Mouse (Mus musculus) megakaryocyte, embryonic 14.5 days (primary cell): ENCODE results near the gene Olfr987. TPM values are rescaled to one million over a fixed set of nuclear protein-coding genes. Genes with fewer than 3 reads are reported as not detected.
"Not testable (repeated sequence)": the region's sequence is repeated elsewhere in the genome, so short reads cannot be mapped to it uniquely, and the experiment has no call there.

Source experiments
- H3K27me3 ChIP-seq: replicated peaks from 2 replicates; pipeline ENCODE3; 2012; ENCODE audit warnings: inconsistent platforms
- H3K36me3 ChIP-seq: replicated peaks from 2 replicates; pipeline ENCODE3; 2012; ENCODE audit warnings: low read length, inconsistent platforms, mixed read lengths
- H3K4me1 ChIP-seq: 2 replicates; pipeline ENCODE4 v1.6.1; 2012; ENCODE audit warnings: inconsistent platforms
- H3K4me3 ChIP-seq: replicated peaks from 2 replicates; pipeline ENCODE3; 2012; ENCODE audit warnings: moderate library complexity, mild to moderate bottlenecking, inconsistent platforms
- H3K9me3 ChIP-seq: 2 replicates; pipeline ENCODE4 v1.6.1; 2012; ENCODE audit warnings: inconsistent platforms
- FLI1 ChIP-seq: IDR thresholded peaks from 2 replicates; pipeline ENCODE4 v1.6.1; 2012; ENCODE audit warnings: low read length, inconsistent platforms, mixed read lengths
- GATA1 ChIP-seq: IDR thresholded peaks from 3 replicates; pipeline ENCODE4 v1.6.1; 2012; ENCODE audit warnings: mixed read lengths, low read length, inconsistent platforms, borderline replicate concordance
- polyA plus RNA-seq: library from polyadenylated mRNA; stranded (reverse); fragments of >175 nt; gene quantifications from 2 replicates; pipeline ENCODE4 v1.2.3, GENCODE M21; 2012; ENCODE audit warnings: low replicate concordance; ENCODE audit not compliant: insufficient read depth

Gene Olfr987
- polyA plus RNA-seq, result not detected in 2 replicates

- H3K9me3 ChIP-seq, H3K27me3 ChIP-seq, H3K4me1 ChIP-seq, H3K36me3 ChIP-seq, H3K4me3 ChIP-seq: not testable (repeated sequence)
Observed at GRCm38 (mm10) chr2:85339215-85339614, at the start of gene Olfr987. TSS of gene Olfr987 (minus strand) at chr2:85339315.

- H3K9me3 ChIP-seq, H3K4me1 ChIP-seq, H3K36me3 ChIP-seq, H3K4me3 ChIP-seq, H3K27me3 ChIP-seq: not testable (repeated sequence)
Observed at GRCm38 (mm10) chr2:85363127-85363526, 24.0 kb upstream of the Olfr987 start, which contains the start of gene Olfr988. TSS of gene Olfr988 (minus strand) at chr2:85363227.

GRCm38 (mm10) chr2:85339972-85340371 lies 857 bp upstream of the Olfr987 start:
- H3K27me3 ChIP-seq, result no peaks in the 10 kb centered on the region
- TF ChIP-seq GATA1 (no peak), FLI1 (no peak)
- no peaks in the 10 kb centered on the region for H3K36me3 ChIP-seq
- no peaks in the 10 kb centered on the region for H3K9me3 ChIP-seq
- H3K4me1 ChIP-seq, result no peaks in the 10 kb centered on the region
- no peak overlapping the region for H3K4me3 ChIP-seq

- Histone ChIP-seq H3K9me3 (no peaks in the 10 kb centered on the region), H3K27me3 (no peaks in the 10 kb centered on the region), H3K4me1 (no peaks in the 10 kb centered on the region), H3K36me3 (no peaks in the 10 kb centered on the region), H3K4me3 (no peak overlapping the region)
- TF ChIP-seq FLI1, result no peak
- no peak for TF ChIP-seq GATA1
Observed at GRCm38 (mm10) chr2:85319106-85319505, 20.0 kb downstream of the Olfr987 start.

GRCm38 (mm10) chr2:85285406-85285805 lies 53.7 kb downstream of the Olfr987 start:
- TF ChIP-seq GATA1 (no peak), FLI1 (no peak)

GRCm38 (mm10) chr2:85284626-85285025 lies 54.5 kb downstream of the Olfr987 start:
- TF ChIP-seq GATA1, result no peak
- TF ChIP-seq FLI1, result no peak
- Histone ChIP-seq H3K4me1 (peaks cover 3% of the 10 kb centered on the region; the same call in 1 of the 2 replicates), H3K36me3 (no peaks in the 10 kb centered on the region), H3K4me3 (no peak overlapping the region), H3K27me3 (no peaks in the 10 kb centered on the region), H3K9me3 (no peaks in the 10 kb centered on the region)

More at GRCm38 (mm10) chr2:85285406-85285805, 53.7 kb downstream of the Olfr987 start:
- Histone ChIP-seq H3K27me3 (no peaks in the 10 kb centered on the region), H3K4me1 (peaks cover 3% of the 10 kb centered on the region; the same call in 1 of the 2 replicates), H3K36me3 (no peaks in the 10 kb centered on the region), H3K9me3 (no peaks in the 10 kb centered on the region), H3K4me3 (no peak overlapping the region)

GRCm38 (mm10) chr2:85283631-85284466 lies 55.3 kb downstream of the Olfr987 start:
- Histone ChIP-seq H3K36me3 (no peaks in the 10 kb centered on the region), H3K27me3 (no peaks in the 10 kb centered on the region), H3K4me3 (no peak overlapping the region), H3K9me3 (no peaks in the 10 kb centered on the region), H3K4me1 (peaks cover 3% of the 10 kb centered on the region; the same call in 1 of the 2 replicates)
- TF ChIP-seq FLI1, result no peak
- TF ChIP-seq GATA1, result no peak

- no peak for TF ChIP-seq FLI1
- TF ChIP-seq GATA1, result no peak
- no peaks in the 10 kb centered on the region for H3K27me3 ChIP-seq
- H3K4me1 ChIP-seq, result peaks cover 3% of the 10 kb centered on the region; the same call in 1 of the 2 replicates
- no peak overlapping the region for H3K4me3 ChIP-seq
- no peaks in the 10 kb centered on the region for H3K9me3 ChIP-seq
- no peaks in the 10 kb centered on the region for H3K36me3 ChIP-seq
Observed at GRCm38 (mm10) chr2:85281023-85281422, 58.1 kb downstream of the Olfr987 start.

Other genes with a start within 250 kb of the Olfr987 start
- not detected in 2 replicates for gene Aplnr, start 203.1 kb downstream of the Olfr987 start, polyA plus RNA-seq
- gene Lrrc55, start 142.1 kb downstream of the Olfr987 start, polyA plus RNA-seq, result not detected in 2 replicates
- not detected in 2 replicates for gene Olfr988, start 23.9 kb upstream of the Olfr987 start, polyA plus RNA-seq
- not detected in 2 replicates for gene Olfr992, start 70.2 kb upstream of the Olfr987 start, polyA plus RNA-seq
- not detected in 2 replicates for gene Olfr993, start 75.6 kb upstream of the Olfr987 start, polyA plus RNA-seq
- gene Olfr994, start 97.1 kb upstream of the Olfr987 start, polyA plus RNA-seq, result not detected in 2 replicates
- not detected in 2 replicates for gene Olfr995, start 104.3 kb upstream of the Olfr987 start, polyA plus RNA-seq
- not detected in 2 replicates for gene 4833423E24Rik, start 179.7 kb upstream of the Olfr987 start, polyA plus RNA-seq
- gene Olfr996, start 239.9 kb upstream of the Olfr987 start, polyA plus RNA-seq, result not detected in 2 replicates
- 3.0 TPM in 1 of 2 replicates, not detected in the other for gene Olfr998, start 249.6 kb upstream of the Olfr987 start, polyA plus RNA-seq